Mouse (Mus musculus) urinary bladder, adult 2 months (tissue): ENCODE data around the gene Cxadr. TPM values are rescaled to one million over a fixed set of nuclear protein-coding genes. Genes with fewer than 3 reads are reported as not detected.

Experiments used
- DNase-seq: peaks from one replicate; pipeline ENCODE4 v3.0.0; 2022; ENCODE audit warnings: low spot score
- polyA plus RNA-seq: library from polyadenylated mRNA; depleted of rRNA; stranded (reverse); fragments of >200 nt; gene quantifications from 2 replicates; pipeline ENCODE4 v1.2.3, GENCODE M21; 2012

Gene Cxadr
- polyA plus RNA-seq, 1 experiment, result 9.0 TPM

- DNase-seq, result no peak
These were observed 5.3 kb downstream of the Cxadr start for GRCm38 (mm10) chr16:78306606-78307005.

GRCm38 (mm10) chr16:78307476-78308192 lies 6.3 kb downstream of the Cxadr start:
- DNase-seq, result no peak

- DNase-seq, result no peak
These were observed 8.0 kb downstream of the Cxadr start for GRCm38 (mm10) chr16:78309258-78309657.

GRCm38 (mm10) chr16:78313135-78313887 lies 12.0 kb downstream of the Cxadr start:
- no peak for DNase-seq

GRCm38 (mm10) chr16:78314026-78314425 lies 12.7 kb downstream of the Cxadr start:
- DNase-seq, result no peak

GRCm38 (mm10) chr16:78316849-78317248 lies 15.6 kb downstream of the Cxadr start:
- DNase-seq, result no peak

- no peak for DNase-seq
These were observed 16.7 kb downstream of the Cxadr start for GRCm38 (mm10) chr16:78317960-78318359.

- DNase-seq, result no peak
These were observed 18.4 kb downstream of the Cxadr start for GRCm38 (mm10) chr16:78319711-78320110.

GRCm38 (mm10) chr16:78321559-78321958 lies 20.3 kb downstream of the Cxadr start:
- DNase-seq, result no peak

- DNase-seq, result no peak
These were observed 20.9 kb downstream of the Cxadr start for GRCm38 (mm10) chr16:78322140-78322539.

- DNase-seq, result no peak
These were observed 24.9 kb downstream of the Cxadr start for GRCm38 (mm10) chr16:78325972-78326848.

- no peak for DNase-seq
These were observed 26.3 kb downstream of the Cxadr start for GRCm38 (mm10) chr16:78327562-78327961.

- no peak for DNase-seq
These were observed 26.7 kb downstream of the Cxadr start for GRCm38 (mm10) chr16:78327999-78328398.

GRCm38 (mm10) chr16:78337226-78337625 lies 35.9 kb downstream of the Cxadr start:
- DNase-seq, result no peak

GRCm38 (mm10) chr16:78341356-78341755 lies 40.1 kb downstream of the Cxadr start:
- no peak for DNase-seq

GRCm38 (mm10) chr16:78342767-78343166 lies 41.5 kb downstream of the Cxadr start:
- DNase-seq, result no peak

GRCm38 (mm10) chr16:78343792-78344191 lies 42.5 kb downstream of the Cxadr start:
- DNase-seq, result no peak

- DNase-seq, result no peak
These were observed 45.5 kb downstream of the Cxadr start for GRCm38 (mm10) chr16:78346662-78347327.

- DNase-seq, result no peak
These were observed 46.1 kb downstream of the Cxadr start for GRCm38 (mm10) chr16:78347328-78347926.

GRCm38 (mm10) chr16:78357757-78358156 lies 56.5 kb downstream of the Cxadr start:
- no peak for DNase-seq

GRCm38 (mm10) chr16:78361466-78361865 lies 60.2 kb downstream of the Cxadr start:
- DNase-seq, result no peak
